Mouse (Mus musculus): ENCODE measurements at regions not wholly inside any gene's neighbourhood (a gene's known extent, or its start where the extent isn't known, plus 50 kb on each side); places are given as distances from the start of the nearest gene placed in this dataset.

DNA sequence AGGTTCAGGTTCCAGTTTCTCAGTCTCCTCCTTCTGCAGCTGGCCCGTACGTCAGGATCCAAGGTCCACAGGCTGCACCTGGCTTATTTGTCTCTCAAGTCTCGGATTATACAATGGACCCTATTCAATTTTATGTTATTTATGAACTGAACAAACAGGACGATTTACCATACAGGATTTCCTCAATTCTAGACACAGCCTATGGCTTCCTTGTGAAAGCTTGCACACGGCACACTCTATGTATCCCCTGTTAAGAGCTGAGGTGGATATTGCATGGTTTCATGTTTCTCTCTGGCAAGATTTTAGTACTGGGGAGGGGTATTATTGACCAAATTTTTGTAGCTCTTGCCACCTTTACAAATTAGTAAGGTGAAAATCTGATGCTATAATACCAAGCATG, 81.6 kb upstream of the Plcb4 start:
- TF ChIP-seq POLR2A (IDR thresholded peaks at IDR 0.05; ENCODE audit: low read depth, low read length) (no peak), CTCF (IDR thresholded peaks at IDR 0.05; ENCODE audit: extremely low read depth, insufficient read length, insufficient replicate concordance, low read depth, low read length) (no peak)

Measured in small intestine, adult 2 months (tissue).